Mouse (Mus musculus): ENCODE data around the gene Tns3.

DNA sequence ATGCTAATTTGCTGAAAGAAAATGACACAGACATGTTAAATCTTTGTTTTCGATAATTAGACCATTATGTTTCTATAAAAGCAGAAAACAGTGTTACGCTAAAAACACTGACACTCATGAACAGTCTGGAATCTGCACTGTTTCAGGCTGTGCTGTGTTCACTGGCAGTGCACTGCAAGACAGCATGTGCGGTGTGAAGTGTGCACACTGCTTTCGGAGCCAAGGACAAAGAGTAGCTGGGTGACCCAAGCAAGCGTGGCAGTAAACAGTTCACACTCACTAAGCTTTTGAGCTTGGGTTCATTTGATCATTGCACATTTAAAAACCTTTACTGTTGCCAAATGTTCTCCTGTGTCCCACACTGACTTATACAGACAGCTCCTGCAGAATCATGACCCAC, 32.2 kb downstream of the Tns3 start:
- TF ChIP-seq CTCF (IDR thresholded peaks at IDR 0.05; ENCODE audit: low read depth, low read length), result no peak
- TF ChIP-seq GATA1 (IDR thresholded peaks at IDR 0.05; ENCODE audit: borderline replicate concordance, low read length), result no peak
- no peak for TF ChIP-seq TAL1 (conservative IDR thresholded peaks at IDR 0.05; ENCODE audit: low read depth, low read length)
- TF ChIP-seq POLR2AphosphoS5 (IDR thresholded peaks at IDR 0.05; ENCODE audit: insufficient replicate concordance, low read depth, low read length), result no peak
- TF ChIP-seq GATA2 (IDR thresholded peaks at IDR 0.05; ENCODE audit: borderline replicate concordance, low read depth, low read length), result no peak

Data from G1E (cell line).